Mouse (Mus musculus) heart, embryonic 15.5 days (tissue): ENCODE data around the gene P3h2. TPM values are rescaled to one million over a fixed set of nuclear protein-coding genes. Genes with fewer than 3 reads are reported as not detected.
A peak's percentile ranks its signal among the peaks of the same experiment; 100 is the strongest.

Experiments
- ATAC-seq: fragments of 200-750 bp; cut with Nextera tagmentation; replicated peaks from 2 replicates; pipeline ENCODE4 v1.8.0; 2017; ENCODE audit warnings: low read depth, moderate TSS enrichment; ENCODE audit not compliant: insufficient number of reproducible peaks, insufficient read depth, low FRiP score
- H3K27ac ChIP-seq: fragments of 300-500 bp; sonication (generic); 2 replicates; pipeline ENCODE4 v1.5.1; 2015; ENCODE audit warnings: mild to moderate bottlenecking, inconsistent platforms
- H3K27me3 ChIP-seq: fragments of 300-500 bp; sonication (generic); 2 replicates; pipeline ENCODE4 v1.6.1; 2015; ENCODE audit warnings: inconsistent platforms
- H3K36me3 ChIP-seq: fragments of 300-500 bp; sonication (generic); 2 replicates; pipeline ENCODE4 v1.6.1; 2015; ENCODE audit warnings: mild to moderate bottlenecking, inconsistent platforms
- H3K4me1 ChIP-seq: fragments of 300-500 bp; sonication (generic); replicated peaks from 2 replicates; pipeline ENCODE4 v1.6.1; 2015; ENCODE audit warnings: inconsistent platforms
- H3K4me2 ChIP-seq: fragments of 300-500 bp; sonication (generic); 2 replicates; pipeline ENCODE4 v1.6.1; 2015; ENCODE audit warnings: inconsistent platforms, mild to moderate bottlenecking, moderate library complexity
- H3K4me3 ChIP-seq: fragments of 300-500 bp; sonication (generic); 2 replicates; pipeline ENCODE4 v1.5.1; 2015; ENCODE audit warnings: mild to moderate bottlenecking, inconsistent platforms
- H3K9ac ChIP-seq: fragments of 300-500 bp; sonication (generic); 2 replicates; pipeline ENCODE4 v1.6.1; 2015; ENCODE audit warnings: mild to moderate bottlenecking, inconsistent platforms
- H3K9me3 ChIP-seq: fragments of 300-500 bp; sonication (generic); replicated peaks from 2 replicates; pipeline ENCODE4 v1.6.1; 2016; ENCODE audit warnings: inconsistent platforms
- WGBS: fragments of 180-500 bp; shearing (Covaris S2); methylation state at CpG from one replicate; pipeline ENCODE4 v1.1.7; 2015; ENCODE audit warnings: mixed read lengths; 5-methylcytosine and 5-hydroxymethylcytosine counted together
- polyA plus RNA-seq: library from polyadenylated mRNA; unstranded; fragments of >200 nt; fragmentation: Nextera tagmentation; extraction: Ambion mirVana; gene quantifications from 2 replicates; pipeline ENCODE4 v1.2.1, GENCODE M21; 2015

Gene P3h2
- 3.5 and 5.2 TPM in 2 replicates for polyA plus RNA-seq

DNA sequence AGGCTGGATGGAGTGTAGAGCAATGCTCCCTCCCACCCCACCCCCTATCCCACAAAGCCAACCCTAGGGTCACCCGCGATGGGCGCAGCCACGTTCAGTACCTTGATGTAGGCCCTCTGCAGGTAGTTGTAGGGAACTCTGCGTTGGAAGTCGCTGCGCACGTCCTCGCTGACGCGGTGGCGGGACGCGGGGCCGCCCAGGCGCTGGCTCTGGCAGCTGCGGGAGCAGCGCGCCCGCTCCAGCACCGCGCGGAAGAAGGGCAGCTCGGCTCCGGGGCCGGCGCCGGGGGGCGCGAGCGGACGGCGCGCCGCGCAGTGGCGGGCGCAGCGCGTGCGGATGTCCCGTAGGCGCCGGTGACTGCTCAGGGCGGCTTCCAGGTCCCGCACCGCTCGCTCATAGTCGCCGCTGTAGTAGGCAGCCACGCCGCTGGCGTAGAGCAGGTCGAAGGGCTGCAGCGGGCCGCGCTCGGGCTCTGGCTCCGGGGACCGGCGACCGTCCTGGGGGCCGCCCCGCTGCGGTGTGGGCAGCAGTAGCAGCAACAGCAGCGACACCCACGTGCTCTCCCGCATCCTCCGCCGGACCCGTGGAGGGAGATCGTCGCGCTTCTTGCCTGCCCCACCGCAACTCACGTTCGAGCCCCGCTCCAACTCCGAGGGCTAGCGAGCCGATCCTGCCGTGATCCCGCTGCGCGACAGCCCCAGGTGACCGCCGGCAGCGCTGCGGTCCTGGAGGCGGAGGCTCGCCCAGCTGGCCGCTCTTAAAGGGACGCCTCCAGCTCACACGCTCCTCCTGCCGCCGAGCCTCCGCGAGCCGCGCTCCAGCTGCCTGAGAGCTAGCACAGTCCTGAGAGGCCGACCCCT, at the start of gene P3h2:
Gene P3h2, minus strand, starts transcription at position 670 of the 860 bp plus-strand sequence.
- peaks cover 25% of the 10 kb centered on the region for H3K4me1 ChIP-seq

DNA sequence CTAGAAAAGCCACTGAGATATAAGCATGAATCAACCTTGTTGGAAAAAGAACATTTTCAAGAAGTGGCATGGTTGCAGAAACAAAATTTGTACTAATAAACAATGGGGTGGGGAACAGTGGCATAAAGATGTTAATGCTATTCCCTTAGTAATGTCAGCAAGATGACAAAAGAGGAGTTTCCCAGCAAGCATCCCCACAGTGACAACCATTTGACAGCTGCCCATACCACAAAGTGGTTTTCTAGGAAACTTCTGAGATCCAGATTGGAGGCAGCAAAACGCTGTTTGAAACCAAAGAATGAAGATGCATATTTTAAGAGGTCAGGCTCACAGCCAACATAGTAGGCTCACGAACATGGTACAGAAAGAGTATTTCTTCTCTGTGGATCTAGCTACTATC, 46.7 kb upstream of the P3h2 start:
- no peak for ATAC-seq
- H3K4me1 ChIP-seq = no peaks in the 10 kb centered on the region
- no peak overlapping the region for H3K4me3 ChIP-seq
- no peak overlapping the region for H3K27ac ChIP-seq
- H3K9me3 ChIP-seq = no peaks in the 10 kb centered on the region
- WGBS = 81% methylated on average over 2 of the region's 2 CpGs
- H3K4me2 ChIP-seq = no peak overlapping the region
- H3K27me3 ChIP-seq = no peaks in the 10 kb centered on the region
- no peaks in the 10 kb centered on the region for H3K36me3 ChIP-seq
- H3K9ac ChIP-seq = no peak overlapping the region

More for the DNA sequence above, at the start of gene P3h2:
- peak within 1 kb of the TSS; percentile 88 for H3K27ac ChIP-seq
- no peaks in the 10 kb centered on the region for H3K36me3 ChIP-seq
- H3K9ac ChIP-seq = peak within 1 kb of the TSS; percentile 79
- H3K4me2 ChIP-seq = peak within 1 kb of the TSS; percentile 84
- H3K4me3 ChIP-seq = peak within 1 kb of the TSS; percentile 80
- peak; percentile 87 for ATAC-seq
- no peaks in the 10 kb centered on the region for H3K9me3 ChIP-seq
- no peaks in the 10 kb centered on the region for H3K27me3 ChIP-seq
- under 1% methylated on average over 89 of the region's 101 CpGs for WGBS

DNA sequence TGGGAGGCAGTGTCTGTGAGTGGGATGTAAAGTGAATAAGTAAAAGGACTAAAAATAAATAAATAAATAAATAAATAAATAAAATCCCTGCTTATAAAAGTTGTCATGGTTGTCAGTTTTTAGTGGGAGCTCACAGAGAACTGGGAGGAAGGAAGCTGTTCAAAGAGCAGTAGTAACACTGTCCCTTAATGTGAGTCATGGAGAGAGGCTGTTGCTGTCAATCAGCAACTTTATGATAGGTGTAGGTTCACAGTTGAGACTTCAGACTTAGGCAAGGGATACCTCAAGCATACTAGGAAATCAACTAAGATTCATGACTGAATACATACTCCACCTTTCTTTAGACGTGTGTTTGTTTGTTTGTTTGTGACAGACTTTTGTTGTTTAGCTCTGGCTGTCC, 45.4 kb upstream of the P3h2 start:
- H3K9ac ChIP-seq = no peak overlapping the region

DNA sequence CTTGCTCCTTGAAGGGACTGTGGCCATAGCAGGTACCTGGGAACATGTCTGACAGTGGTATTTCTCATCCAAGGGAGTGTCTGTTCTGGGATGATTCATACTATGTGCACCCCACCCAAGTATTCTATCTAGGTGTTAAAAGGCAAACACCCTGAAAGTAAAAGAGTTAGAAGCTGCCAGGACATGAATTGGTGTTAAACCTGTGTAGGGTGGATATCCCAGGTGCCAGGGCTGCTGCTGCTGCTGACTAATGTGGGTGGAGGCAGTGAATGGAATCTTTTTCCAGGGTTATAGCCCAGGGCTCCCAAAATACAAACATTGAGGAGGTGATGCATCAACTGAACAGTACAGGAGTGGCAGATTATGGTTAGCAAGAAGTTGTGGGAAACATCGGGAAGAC, 41.3 kb upstream of the P3h2 start:
- ATAC-seq = no peak
- 82% methylated on average over 1 of the region's 1 CpGs for WGBS
- H3K4me2 ChIP-seq = no peak overlapping the region
- no peaks in the 10 kb centered on the region for H3K36me3 ChIP-seq
- no peaks in the 10 kb centered on the region for H3K4me1 ChIP-seq
- no peak overlapping the region for H3K4me3 ChIP-seq
- H3K9ac ChIP-seq = no peak overlapping the region
- H3K27me3 ChIP-seq = no peaks in the 10 kb centered on the region
- no peaks in the 10 kb centered on the region for H3K9me3 ChIP-seq
- H3K27ac ChIP-seq = no peak overlapping the region

More for the DNA sequence above, 45.4 kb upstream of the P3h2 start:
- H3K4me2 ChIP-seq = no peak overlapping the region
- no peaks in the 10 kb centered on the region for H3K4me1 ChIP-seq
- H3K27me3 ChIP-seq = no peaks in the 10 kb centered on the region
- no peak for ATAC-seq
- no peak overlapping the region for H3K4me3 ChIP-seq
- 76% methylated on average over 1 of the region's 1 CpGs for WGBS
- no peaks in the 10 kb centered on the region for H3K9me3 ChIP-seq
- no peaks in the 10 kb centered on the region for H3K36me3 ChIP-seq
- H3K27ac ChIP-seq = no peak overlapping the region

GRCm38 (mm10) chr16:26131126-26131525, 25.5 kb upstream of the P3h2 start:
- no peaks in the 10 kb centered on the region for H3K27me3 ChIP-seq
- no peaks in the 10 kb centered on the region for H3K9me3 ChIP-seq
- no peaks in the 10 kb centered on the region for H3K36me3 ChIP-seq
- no peak for ATAC-seq
- H3K4me1 ChIP-seq = no peaks in the 10 kb centered on the region
- no peak overlapping the region for H3K4me3 ChIP-seq
- no peak overlapping the region for H3K4me2 ChIP-seq
- 87% methylated on average over 1 of the region's 1 CpGs for WGBS
- H3K9ac ChIP-seq = no peak overlapping the region
- H3K27ac ChIP-seq = no peak overlapping the region

GRCm38 (mm10) chr16:26106618-26107017, 1.0 kb upstream of the P3h2 start:
- Histone ChIP-seq H3K4me1 (peaks cover 25% of the 10 kb centered on the region), H3K36me3 (no peaks in the 10 kb centered on the region), H3K27me3 (no peaks in the 10 kb centered on the region), H3K27ac (peak overlapping the region; percentile 88), H3K9me3 (no peaks in the 10 kb centered on the region), H3K9ac (0 out of 2 replicates have a peak overlapping the region, but pooled peaks have one; percentile 79), H3K4me2 (0 out of 2 replicates have a peak overlapping the region, but pooled peaks have one; percentile 84), H3K4me3 (no peak overlapping the region)
- 67% methylated on average over 5 of the region's 5 CpGs for WGBS
- ATAC-seq = no peak

DNA sequence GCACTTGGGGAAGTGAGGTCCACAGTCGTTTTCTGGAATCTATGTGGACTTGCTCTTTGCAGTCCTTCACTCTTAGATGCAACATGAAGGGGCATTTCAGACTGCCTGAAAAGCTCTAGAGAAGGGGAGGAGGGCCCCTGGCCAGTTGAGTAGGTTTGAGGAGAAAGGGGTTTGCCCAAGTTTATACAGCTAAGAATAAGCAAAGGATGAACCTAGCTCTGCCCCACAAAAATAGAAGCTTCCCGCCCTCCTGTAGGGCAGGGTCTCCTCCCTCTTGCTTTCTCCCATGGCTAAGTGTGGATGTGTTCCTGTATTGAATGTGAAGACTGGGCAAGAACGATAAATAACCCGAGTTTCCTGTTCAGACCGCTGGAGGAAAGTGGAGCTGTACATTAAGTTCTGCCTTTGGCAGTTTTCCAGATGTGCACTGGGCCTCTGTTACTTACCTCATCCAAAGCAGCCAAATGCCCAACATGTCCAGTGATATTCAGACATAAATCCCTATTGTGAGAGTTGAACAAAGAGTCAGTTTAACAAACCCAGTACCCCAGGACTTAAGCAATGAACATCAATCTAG, 545 bp upstream of the P3h2 start:
- Histone ChIP-seq H3K9me3 (no peaks in the 10 kb centered on the region), H3K4me1 (peaks cover 25% of the 10 kb centered on the region), H3K27ac (peak overlapping the region; percentile 88), H3K36me3 (no peaks in the 10 kb centered on the region), H3K4me3 (peak overlapping the region; percentile 80), H3K4me2 (peak overlapping the region; percentile 84), H3K9ac (peak overlapping the region; percentile 79), H3K27me3 (no peaks in the 10 kb centered on the region)
- ATAC-seq = peak; percentile 24; the same call in 1 of the 2 replicates
- WGBS = 6% methylated on average over 5 of the region's 5 CpGs

DNA sequence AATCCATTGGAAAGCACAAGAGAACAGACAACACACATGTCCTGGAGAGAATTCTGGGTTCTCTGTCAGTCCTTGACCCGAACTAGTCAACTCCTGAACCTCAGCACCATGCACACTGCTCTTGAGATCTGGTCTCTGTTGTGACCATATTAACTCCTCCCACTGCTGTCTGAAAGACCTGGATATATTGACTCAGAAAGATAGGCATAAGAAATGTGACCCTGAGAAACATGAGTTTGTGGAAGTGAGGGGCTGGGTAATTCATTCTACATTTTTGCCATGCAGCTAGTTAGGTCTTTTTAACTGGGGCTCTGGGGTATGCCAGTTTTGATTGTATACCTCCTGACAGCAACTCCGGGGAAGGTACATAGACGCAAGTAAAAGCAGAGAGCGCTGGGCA, 1.3 kb downstream of the P3h2 start:
- Histone ChIP-seq H3K9me3 (no peaks in the 10 kb centered on the region), H3K27ac (peak overlapping the region; percentile 88), H3K4me1 (peaks cover 27% of the 10 kb centered on the region), H3K9ac (0 out of 2 replicates have a peak overlapping the region, but pooled peaks have one; percentile 79), H3K4me3 (peak overlapping the region; percentile 80), H3K27me3 (no peaks in the 10 kb centered on the region), H3K4me2 (peak overlapping the region; percentile 84), H3K36me3 (no peaks in the 10 kb centered on the region)
- ATAC-seq = no peak
- 26% methylated on average over 4 of the region's 4 CpGs for WGBS

DNA sequence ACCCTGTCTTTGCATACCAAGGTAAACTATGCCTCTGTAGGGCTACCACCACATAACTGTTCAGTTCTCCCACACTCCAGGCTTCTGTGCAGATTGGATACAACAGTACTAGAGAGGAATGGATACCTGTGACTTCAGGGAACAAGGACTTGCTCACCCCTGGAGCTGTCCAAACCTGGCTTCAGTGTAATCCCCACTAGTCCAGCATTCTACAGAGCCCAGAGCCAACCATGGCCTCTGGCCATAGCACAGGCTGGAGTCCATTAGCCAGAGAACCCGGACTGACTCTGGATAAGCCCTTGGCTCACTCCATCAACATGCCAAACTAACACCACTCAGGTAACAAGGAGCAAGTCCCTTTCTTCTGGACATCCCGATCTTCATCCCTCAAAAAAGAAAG, 2.7 kb downstream of the P3h2 start:
- no peak for ATAC-seq
- Histone ChIP-seq H3K27me3 (no peaks in the 10 kb centered on the region), H3K4me2 (no peak overlapping the region), H3K9me3 (no peaks in the 10 kb centered on the region), H3K4me3 (no peak overlapping the region), H3K4me1 (peaks cover 27% of the 10 kb centered on the region), H3K9ac (no peak overlapping the region), H3K36me3 (no peaks in the 10 kb centered on the region), H3K27ac (no peak overlapping the region)
- 69% methylated on average over 2 of the region's 2 CpGs for WGBS

DNA sequence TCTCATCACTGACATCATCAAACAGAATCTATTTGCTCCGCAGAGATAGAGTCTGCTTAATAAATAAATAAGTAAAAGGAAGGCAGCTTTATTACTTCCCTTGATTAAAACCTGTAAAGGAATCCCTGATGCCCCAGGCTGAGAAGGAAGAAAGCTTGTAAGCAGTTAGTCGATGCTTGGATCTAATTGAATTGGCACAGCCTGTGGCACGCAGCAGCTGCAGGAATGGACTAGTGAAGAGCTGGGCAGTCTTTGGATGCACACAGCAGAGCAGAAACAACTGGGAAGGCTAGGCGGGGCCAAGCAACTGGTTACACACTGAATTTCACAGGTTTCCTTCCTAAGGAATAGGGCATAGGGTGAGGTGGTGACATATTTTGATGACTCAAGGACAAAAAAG, 5.4 kb downstream of the P3h2 start:
- no peak overlapping the region for H3K9ac ChIP-seq
- H3K4me2 ChIP-seq = no peak overlapping the region
- peaks cover 19% of the 10 kb centered on the region; the same call in 1 of the 2 replicates for H3K4me1 ChIP-seq
- WGBS = 65% methylated on average over 4 of the region's 4 CpGs
- H3K27ac ChIP-seq = no peak overlapping the region
- no peaks in the 10 kb centered on the region for H3K36me3 ChIP-seq
- ATAC-seq = no peak
- no peaks in the 10 kb centered on the region for H3K9me3 ChIP-seq
- H3K27me3 ChIP-seq = no peaks in the 10 kb centered on the region
- no peak overlapping the region for H3K4me3 ChIP-seq

- Histone ChIP-seq H3K4me3 (no peak overlapping the region), H3K4me2 (no peak overlapping the region), H3K36me3 (no peaks in the 10 kb centered on the region), H3K27me3 (no peaks in the 10 kb centered on the region), H3K9me3 (no peaks in the 10 kb centered on the region; the same call in 1 of the 2 replicates), H3K4me1 (peaks cover 5% of the 10 kb centered on the region; the same call in 1 of the 2 replicates), H3K9ac (no peak overlapping the region), H3K27ac (no peak overlapping the region)
- no peak for ATAC-seq
- 69% methylated on average over 7 of the region's 7 CpGs for whole genome bisulfite sequencing
These were observed 9.8 kb downstream of the P3h2 start for GRCm38 (mm10) chr16:26095696-26096284.
